Mouse (Mus musculus): ENCODE data around the gene Luc7l. TPM values are rescaled to one million over a fixed set of nuclear protein-coding genes. Genes with fewer than 3 reads are reported as not detected.

Gene Luc7l
- polyA plus RNA-seq, 1 experiment from 2014 or later: 42.2 TPM

GRCm38 (mm10) chr17:26244101-26244841 lies 8.4 kb upstream of the Luc7l start, which contains the start of gene Fam234a:
Fam234a (minus strand) TSS chr17:26244242.
- Histone ChIP-seq H3K4me2 (replicated peaks; ENCODE audit: low read depth, low read length) (peak within 1 kb of the TSS; percentile 61), H3K9ac (replicated peaks; ENCODE audit: low read depth) (no peak within 1 kb of the TSS; the same call in 1 of the 2 replicates), H3K4me3 (ENCODE audit: low read depth, low read length) (peak within 1 kb of the TSS; percentile 53), H3K4me1 (ENCODE audit: insufficient read depth, low read depth, low read length) (peaks cover 3% of the 10 kb centered on the region; the same call in 1 of the 2 replicates), H3K27ac (ENCODE audit: low read length) (peak within 1 kb of the TSS; percentile 74), H3K27me3 (replicated peaks; ENCODE audit: insufficient read depth, low read length) (no peaks in the 10 kb centered on the region), H3K36me3 (ENCODE audit: insufficient read depth, low read length) (no peaks in the 10 kb centered on the region), H3K9me3 (ENCODE audit: low read length) (no peaks in the 10 kb centered on the region)
- 4% methylated on average over 33 of the region's 33 CpGs for WGBS
- DNase-seq (ENCODE audit: low spot score) (peak; percentile 99), ATAC-seq (peak; percentile 98)
- TF ChIP-seq CTCF (IDR thresholded peaks at IDR 0.05): no peak; the same call in 1 of the 2 replicates
- no peak for TF ChIP-seq EP300 (IDR thresholded peaks at IDR 0.05)

GRCm38 (mm10) chr17:26251886-26252538 lies 684 bp upstream of the Luc7l start:
- H3K9ac ChIP-seq (replicated peaks; ENCODE audit: low read depth): no peak overlapping the region
- no peak for TF ChIP-seq EP300 (IDR thresholded peaks at IDR 0.05)
- TF ChIP-seq CTCF (IDR thresholded peaks at IDR 0.05): no peak
- DNase-seq (ENCODE audit: low spot score): no peak
- peak overlapping the region; percentile 85 for H3K4me3 ChIP-seq (ENCODE audit: low read depth, low read length)
- H3K4me2 ChIP-seq (replicated peaks; ENCODE audit: low read depth, low read length): peak overlapping the region; percentile 81; the same call in 1 of the 2 replicates
- peaks cover 4% of the 10 kb centered on the region; the same call in 1 of the 2 replicates for H3K4me1 ChIP-seq (ENCODE audit: insufficient read depth, low read depth, low read length)
- H3K27ac ChIP-seq (ENCODE audit: low read length): no peak overlapping the region
- whole genome bisulfite sequencing: 58% methylated on average over 4 of the region's 4 CpGs
- H3K36me3 ChIP-seq (ENCODE audit: insufficient read depth, low read length): no peaks in the 10 kb centered on the region; the same call in 1 of the 2 replicates
- H3K9me3 ChIP-seq (ENCODE audit: low read length): no peaks in the 10 kb centered on the region
- no peaks in the 10 kb centered on the region for H3K27me3 ChIP-seq (replicated peaks; ENCODE audit: insufficient read depth, low read length)
- ATAC-seq: no peak

DNA sequence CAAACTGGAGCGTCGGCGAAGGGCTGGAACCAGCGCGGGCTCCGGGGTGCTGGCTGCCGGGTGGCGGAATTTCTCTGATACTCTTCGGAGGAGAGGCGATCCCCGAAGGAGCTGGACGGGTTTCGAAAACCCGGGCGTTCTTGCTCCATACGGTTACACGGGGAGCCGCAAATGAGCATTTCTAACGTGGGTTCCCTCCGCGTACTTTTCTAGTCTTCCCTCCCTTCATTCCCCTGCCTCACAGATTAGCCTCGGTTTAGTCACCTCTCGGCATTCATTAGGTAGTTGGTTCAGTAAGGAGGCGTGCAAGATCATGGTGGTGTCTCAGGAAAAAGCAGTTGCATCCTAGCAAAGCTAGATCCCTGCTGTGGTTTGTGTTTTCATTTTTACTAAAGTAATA lies 703 bp downstream of the Luc7l start:
- ATAC-seq (peak; percentile 31; the same call in 1 of the 2 replicates), DNase-seq (ENCODE audit: low spot score) (no peak)
- Histone ChIP-seq H3K27me3 (replicated peaks; ENCODE audit: insufficient read depth, low read length) (no peaks in the 10 kb centered on the region), H3K27ac (ENCODE audit: low read length) (peak overlapping the region; percentile 99), H3K9ac (replicated peaks; ENCODE audit: low read depth) (peak overlapping the region; percentile 95), H3K9me3 (ENCODE audit: low read length) (no peaks in the 10 kb centered on the region), H3K36me3 (ENCODE audit: insufficient read depth, low read length) (peaks cover 9% of the 10 kb centered on the region; the same call in 1 of the 2 replicates), H3K4me2 (replicated peaks; ENCODE audit: low read depth, low read length) (peak overlapping the region; percentile 81), H3K4me1 (ENCODE audit: insufficient read depth, low read depth, low read length) (peaks cover 4% of the 10 kb centered on the region; the same call in 1 of the 2 replicates), H3K4me3 (ENCODE audit: low read depth, low read length) (peak overlapping the region; percentile 85)
- WGBS: under 1% methylated on average over 24 of the region's 24 CpGs
- no peak for TF ChIP-seq CTCF (IDR thresholded peaks at IDR 0.05)
- no peak for TF ChIP-seq EP300 (IDR thresholded peaks at IDR 0.05)

DNA sequence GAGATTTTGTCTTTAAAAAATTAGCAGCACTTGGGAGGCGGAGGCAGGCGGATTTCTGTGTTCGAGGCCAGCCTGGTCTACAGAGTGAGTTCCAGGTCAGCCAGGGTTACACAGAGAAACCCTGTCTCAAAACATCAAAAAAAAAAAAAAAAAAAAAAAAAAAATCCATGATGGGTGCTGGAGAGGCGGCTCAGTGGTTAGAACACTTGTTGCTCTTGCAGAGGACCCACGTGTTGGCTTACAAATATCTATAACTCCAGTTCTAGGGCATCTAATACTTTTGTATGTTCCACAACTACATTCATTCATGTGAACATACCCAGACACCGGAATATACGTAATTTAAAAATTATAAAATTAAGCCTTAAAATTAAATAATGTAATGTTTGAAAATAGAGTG lies 2.6 kb downstream of the Luc7l start:
- 93% methylated on average over 7 of the region's 7 CpGs for WGBS
- H3K4me3 ChIP-seq (ENCODE audit: low read depth, low read length): no peak overlapping the region

GRCm38 (mm10) chr17:26261826-26262225 lies 9.1 kb downstream of the Luc7l start:
- Histone ChIP-seq H3K4me2 (replicated peaks; ENCODE audit: low read depth, low read length) (no peak overlapping the region), H3K27me3 (replicated peaks; ENCODE audit: insufficient read depth, low read length) (no peaks in the 10 kb centered on the region), H3K36me3 (ENCODE audit: insufficient read depth, low read length) (peaks cover 53% of the 10 kb centered on the region; the same call in 1 of the 2 replicates), H3K4me1 (ENCODE audit: insufficient read depth, low read depth, low read length) (no peaks in the 10 kb centered on the region), H3K9me3 (ENCODE audit: low read length) (no peaks in the 10 kb centered on the region), H3K27ac (ENCODE audit: low read length) (no peak overlapping the region), H3K4me3 (ENCODE audit: low read depth, low read length) (no peak overlapping the region), H3K9ac (replicated peaks; ENCODE audit: low read depth) (no peak overlapping the region)
- TF ChIP-seq EP300 (IDR thresholded peaks at IDR 0.05): no peak
- peak; percentile 50 for TF ChIP-seq CTCF (IDR thresholded peaks at IDR 0.05)
- 79% methylated on average over 4 of the region's 4 CpGs for WGBS
- DNase-seq (ENCODE audit: low spot score) (no peak), ATAC-seq (no peak)

More for the DNA sequence above, 2.6 kb downstream of the Luc7l start:
- no peak for TF ChIP-seq EP300 (IDR thresholded peaks at IDR 0.05)
- no peak for TF ChIP-seq CTCF (IDR thresholded peaks at IDR 0.05)
- Histone ChIP-seq H3K9ac (replicated peaks; ENCODE audit: low read depth) (no peak overlapping the region), H3K36me3 (ENCODE audit: insufficient read depth, low read length) (peaks cover 22% of the 10 kb centered on the region; the same call in 1 of the 2 replicates), H3K27ac (ENCODE audit: low read length) (no peak overlapping the region), H3K27me3 (replicated peaks; ENCODE audit: insufficient read depth, low read length) (no peaks in the 10 kb centered on the region), H3K4me1 (ENCODE audit: insufficient read depth, low read depth, low read length) (peaks cover 4% of the 10 kb centered on the region; the same call in 1 of the 2 replicates), H3K4me2 (replicated peaks; ENCODE audit: low read depth, low read length) (no peak overlapping the region), H3K9me3 (ENCODE audit: low read length) (no peaks in the 10 kb centered on the region)
- DNase-seq (ENCODE audit: low spot score): no peak
- no peak for ATAC-seq

DNA sequence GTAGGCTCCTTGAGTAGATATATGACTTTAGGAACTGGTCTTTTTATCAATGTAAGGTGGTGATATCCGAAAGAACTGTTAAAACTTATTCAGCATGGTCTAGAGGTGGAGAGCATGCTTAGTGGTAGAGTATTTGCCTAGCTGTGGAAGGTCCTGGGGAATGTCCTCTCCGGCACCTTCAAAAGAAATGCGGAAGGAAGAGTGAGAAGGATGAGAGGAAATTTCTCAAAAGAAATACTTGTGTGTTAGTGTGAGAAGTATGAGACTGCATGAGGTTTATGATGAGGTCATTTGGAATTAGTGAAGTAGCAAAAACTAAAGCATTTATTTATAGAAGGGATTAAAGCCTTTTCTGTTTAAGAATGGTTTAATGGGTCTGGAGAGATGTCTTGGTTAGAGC lies 9.7 kb downstream of the Luc7l start:
- H3K4me1 ChIP-seq (ENCODE audit: insufficient read depth, low read depth, low read length): no peaks in the 10 kb centered on the region
- 90% methylated on average over 3 of the region's 3 CpGs for WGBS
- no peaks in the 10 kb centered on the region for H3K27me3 ChIP-seq (replicated peaks; ENCODE audit: insufficient read depth, low read length)
- H3K27ac ChIP-seq (ENCODE audit: low read length): no peak overlapping the region
- peaks cover 58% of the 10 kb centered on the region; the same call in 1 of the 2 replicates for H3K36me3 ChIP-seq (ENCODE audit: insufficient read depth, low read length)
- ATAC-seq: no peak
- no peaks in the 10 kb centered on the region for H3K9me3 ChIP-seq (ENCODE audit: low read length)
- TF ChIP-seq EP300 (IDR thresholded peaks at IDR 0.05) (no peak), CTCF (IDR thresholded peaks at IDR 0.05) (no peak)
- H3K9ac ChIP-seq (replicated peaks; ENCODE audit: low read depth): no peak overlapping the region
- no peak for DNase-seq (ENCODE audit: low spot score)
- H3K4me2 ChIP-seq (replicated peaks; ENCODE audit: low read depth, low read length): no peak overlapping the region
- H3K4me3 ChIP-seq (ENCODE audit: low read depth, low read length): no peak overlapping the region

Measured in lung, postnatal 0 days (tissue).